Mouse (Mus musculus) limb, embryonic 11.5 days (tissue): ENCODE data around the gene Cpeb3. TPM values are rescaled to one million over a fixed set of nuclear protein-coding genes. Genes with fewer than 3 reads are reported as not detected.

Experiments used
- ATAC-seq: fragments of 200-750 bp; cut with Nextera tagmentation; 2 replicates; pipeline ENCODE4 v1.8.0; 2017; ENCODE audit warnings: low read depth; ENCODE audit not compliant: insufficient number of reproducible peaks, low FRiP score, low TSS enrichment
- DNase-seq: peaks from one replicate; pipeline ENCODE4 v3.0.0-alpha.2; 2015; ENCODE audit warnings: low spot score
- H3K27ac ChIP-seq: fragments of 300-500 bp; sonication (generic); replicated peaks from 2 replicates; pipeline ENCODE4 v1.5.1; 2014; ENCODE audit warnings: low read depth, mild to moderate bottlenecking, low read length
- H3K27me3 ChIP-seq: fragments of 300-500 bp; sonication (generic); 2 replicates; pipeline ENCODE4 v1.6.1; 2014; ENCODE audit warnings: mild to moderate bottlenecking, low read length, mixed read lengths; ENCODE audit not compliant: control insufficient read depth, insufficient read depth
- H3K36me3 ChIP-seq: fragments of 300-500 bp; sonication (generic); 2 replicates; pipeline ENCODE4 v1.6.1; 2014; ENCODE audit warnings: mild to moderate bottlenecking, low read length, moderate library complexity, mixed read lengths; ENCODE audit not compliant: control insufficient read depth, insufficient read depth
- H3K4me1 ChIP-seq: fragments of 300-500 bp; sonication (generic); 2 replicates; pipeline ENCODE4 v1.6.1; 2014; ENCODE audit warnings: low read length, mixed read lengths; ENCODE audit not compliant: control insufficient read depth, insufficient read depth
- H3K4me2 ChIP-seq: fragments of 300-500 bp; sonication (generic); 2 replicates; pipeline ENCODE4 v1.6.1; 2014; ENCODE audit warnings: low read depth, mild to moderate bottlenecking, moderate library complexity; ENCODE audit not compliant: severe bottlenecking
- H3K4me3 ChIP-seq: fragments of 300-500 bp; sonication (generic); 2 replicates; pipeline ENCODE4 v1.5.1; 2014; ENCODE audit warnings: low read depth, low read length
- H3K9ac ChIP-seq: fragments of 300-500 bp; sonication (generic); 2 replicates; pipeline ENCODE4 v1.6.1; 2014; ENCODE audit warnings: mild to moderate bottlenecking, low read length
- H3K9me3 ChIP-seq: fragments of 300-500 bp; sonication (generic); 2 replicates; pipeline ENCODE4 v1.6.1; 2016; ENCODE audit warnings: low read length; ENCODE audit not compliant: control insufficient read depth
- WGBS: fragments of 180-500 bp; shearing (Covaris S2); extraction: QIAGEN DNeasy Blood & Tissue Kit; methylation state at CpG from one replicate; pipeline ENCODE4 v1.1.7; 2014; 5-methylcytosine and 5-hydroxymethylcytosine counted together
- polyA plus RNA-seq: library from polyadenylated mRNA; unstranded; fragments of >200 nt; fragmentation: Nextera tagmentation; extraction: Ambion mirVana; gene quantifications from 2 replicates; pipeline ENCODE4 v1.2.1, GENCODE M21; 2014

Cpeb3 gene
- polyA plus RNA-seq, 1 experiment from 2014 or later: 0.68 TPM

- H3K9ac ChIP-seq: no peak overlapping the region
- 91% methylated on average over 6 of the region's 6 CpGs for WGBS
Observed at GRCm38 (mm10) chr19:37016890-37017289, 191.5 kb downstream of the Cpeb3 start.

GRCm38 (mm10) chr19:37014173-37014939 lies 194.0 kb downstream of the Cpeb3 start:
- no peak overlapping the region for H3K9ac ChIP-seq
- no peak overlapping the region for H3K4me3 ChIP-seq
- 79% methylated on average over 8 of the region's 8 CpGs for WGBS
- ATAC-seq (no peak), DNase-seq (no peak)
- no peak overlapping the region for H3K27ac ChIP-seq
- peaks cover 23% of the 10 kb centered on the region for H3K36me3 ChIP-seq
- H3K4me2 ChIP-seq: no peak overlapping the region
- H3K27me3 ChIP-seq: no peaks in the 10 kb centered on the region
- H3K4me1 ChIP-seq: no peaks in the 10 kb centered on the region
- no peaks in the 10 kb centered on the region; the same call in 1 of the 2 replicates for H3K9me3 ChIP-seq

More at GRCm38 (mm10) chr19:37016890-37017289, 191.5 kb downstream of the Cpeb3 start:
- no peak overlapping the region for H3K4me3 ChIP-seq
- H3K9me3 ChIP-seq: no peaks in the 10 kb centered on the region; the same call in 1 of the 2 replicates
- H3K27ac ChIP-seq: no peak overlapping the region
- H3K36me3 ChIP-seq: peaks cover 8% of the 10 kb centered on the region
- no peak for ATAC-seq
- no peak for DNase-seq
- H3K27me3 ChIP-seq: no peaks in the 10 kb centered on the region
- H3K4me1 ChIP-seq: no peaks in the 10 kb centered on the region
- H3K4me2 ChIP-seq: no peak overlapping the region

- Histone ChIP-seq H3K4me1 (no peaks in the 10 kb centered on the region), H3K9me3 (no peaks in the 10 kb centered on the region; the same call in 1 of the 2 replicates), H3K4me3 (no peak overlapping the region), H3K4me2 (no peak overlapping the region), H3K27me3 (no peaks in the 10 kb centered on the region), H3K27ac (no peak overlapping the region), H3K9ac (no peak overlapping the region), H3K36me3 (peaks cover 26% of the 10 kb centered on the region)
- DNase-seq (no peak), ATAC-seq (no peak)
- WGBS: 93% methylated on average over 6 of the region's 6 CpGs
Observed at GRCm38 (mm10) chr19:37013461-37013860, 194.9 kb downstream of the Cpeb3 start.

GRCm38 (mm10) chr19:37009878-37010281 lies 198.5 kb downstream of the Cpeb3 start:
- H3K4me1 ChIP-seq: no peaks in the 10 kb centered on the region
- 92% methylated on average over 3 of the region's 3 CpGs for WGBS
- no peak for ATAC-seq

GRCm38 (mm10) chr19:37004557-37004956 lies 203.8 kb downstream of the Cpeb3 start:
- no peak for ATAC-seq
- Histone ChIP-seq H3K4me3 (no peak overlapping the region), H3K4me1 (no peaks in the 10 kb centered on the region), H3K9me3 (no peaks in the 10 kb centered on the region), H3K36me3 (peaks cover 7% of the 10 kb centered on the region; the same call in 1 of the 2 replicates), H3K27ac (no peak overlapping the region), H3K27me3 (no peaks in the 10 kb centered on the region), H3K4me2 (no peak overlapping the region), H3K9ac (no peak overlapping the region)
- WGBS: 93% methylated on average over 5 of the region's 5 CpGs
- DNase-seq: no peak

More at GRCm38 (mm10) chr19:37009878-37010281, 198.5 kb downstream of the Cpeb3 start:
- H3K9me3 ChIP-seq: no peaks in the 10 kb centered on the region
- no peak for DNase-seq
- no peak overlapping the region for H3K9ac ChIP-seq
- no peaks in the 10 kb centered on the region for H3K27me3 ChIP-seq
- H3K36me3 ChIP-seq: peaks cover 26% of the 10 kb centered on the region
- no peak overlapping the region for H3K27ac ChIP-seq
- H3K4me2 ChIP-seq: no peak overlapping the region
- H3K4me3 ChIP-seq: no peak overlapping the region

Other genes with a start within 250 kb of the Cpeb3 start
- 154 and 163 TPM in 2 replicates for gene March5, start 1.1 kb downstream of the Cpeb3 start, polyA plus RNA-seq
- gene Ide, start 129.3 kb upstream of the Cpeb3 start, polyA plus RNA-seq: 40.5 and 48.9 TPM in 2 replicates
- gene Kif11, start 167.8 kb upstream of the Cpeb3 start, polyA plus RNA-seq: 97.2 and 103 TPM in 2 replicates
- gene Hhex, start 226.2 kb upstream of the Cpeb3 start, polyA plus RNA-seq: 4.7 and 4.8 TPM in 2 replicates